Mouse (Mus musculus) lung, adult 2 months (tissue): ENCODE data around the gene Uggt1. TPM values are rescaled to one million over a fixed set of nuclear protein-coding genes. Genes with fewer than 3 reads are reported as not detected.
A peak's percentile ranks its signal among the peaks of the same experiment; 100 is the strongest.

Source experiments
- DNase-seq: peaks from one replicate; pipeline ENCODE4 v3.0.0; 2022
- H3K4me1 ChIP-seq: fragments of 200-500 bp; 2 replicates; pipeline ENCODE4 v1.6.1; 2011; ENCODE audit warnings: low read length; ENCODE audit not compliant: control insufficient read depth, insufficient read depth
- H3K4me3 ChIP-seq: fragments of 200-500 bp; replicated peaks from 2 replicates; pipeline ENCODE3; 2011; ENCODE audit warnings: low read depth, mild to moderate bottlenecking, control low read depth, low read length; ENCODE audit errors: extremely low read depth
- CTCF ChIP-seq: fragments of 200-500 bp; IDR thresholded peaks from 2 replicates; pipeline ENCODE4 v1.5.1; 2011; ENCODE audit warnings: mild to moderate bottlenecking, low read length, control low read depth; ENCODE audit not compliant: insufficient read depth
- POLR2A ChIP-seq: fragments of 200-500 bp; IDR thresholded peaks from 2 replicates; pipeline ENCODE4 v1.6.1; 2011; ENCODE audit warnings: low read depth, mild to moderate bottlenecking, control low read depth, low read length, borderline replicate concordance; ENCODE audit errors: extremely low read depth
- WGBS: fragments of 180-500 bp; shearing (Covaris S2); methylation state at CpG from one replicate; pipeline ENCODE4 v1.1.7; 2018; 5-methylcytosine and 5-hydroxymethylcytosine counted together
- polyA plus RNA-seq: library from polyadenylated mRNA; depleted of rRNA; stranded (reverse); fragments of >200 nt; gene quantifications from 2 replicates; pipeline ENCODE4 v1.2.3, GENCODE M21; 2012

The Uggt1 gene
- polyA plus RNA-seq, 1 experiment = 18.0 TPM

GRCm38 (mm10) chr1:36259281-36259680 is 14.8 kb upstream of the Uggt1 start:
- H3K4me3 ChIP-seq = no peak overlapping the region
- whole genome bisulfite sequencing = 72% methylated on average over 2 of the region's 2 CpGs
- TF ChIP-seq CTCF (no peak), POLR2A (no peak)
- peaks cover 8% of the 10 kb centered on the region for H3K4me1 ChIP-seq
- DNase-seq = no peak

- TF ChIP-seq CTCF = no peak
- DNase-seq = no peak
- no peak overlapping the region for H3K4me3 ChIP-seq
- WGBS = 28% methylated on average over 2 of the region's 2 CpGs
- H3K4me1 ChIP-seq = peaks cover 5% of the 10 kb centered on the region
These were observed 14.1 kb upstream of the Uggt1 start for GRCm38 (mm10) chr1:36258631-36259030.

- H3K4me1 ChIP-seq = peaks cover 5% of the 10 kb centered on the region
- no peak overlapping the region for H3K4me3 ChIP-seq
- TF ChIP-seq CTCF (no peak), POLR2A (no peak)
- 85% methylated on average over 8 of the region's 8 CpGs for WGBS
- no peak for DNase-seq
These were observed 12.8 kb upstream of the Uggt1 start for GRCm38 (mm10) chr1:36257276-36257675.

GRCm38 (mm10) chr1:36255871-36256640 is 11.5 kb upstream of the Uggt1 start:
- 40% methylated on average over 20 of the region's 20 CpGs for whole genome bisulfite sequencing
- no peak for DNase-seq

GRCm38 (mm10) chr1:36254635-36255360 is 10.3 kb upstream of the Uggt1 start:
- Histone ChIP-seq H3K4me1 (peaks cover 5% of the 10 kb centered on the region), H3K4me3 (peak overlapping the region; percentile 26)
- DNase-seq = peak; percentile 49
- TF ChIP-seq POLR2A (no peak), CTCF (peak; percentile 74)
- WGBS = 10% methylated on average over 25 of the region's 25 CpGs

More at GRCm38 (mm10) chr1:36255871-36256640, 11.5 kb upstream of the Uggt1 start:
- Histone ChIP-seq H3K4me1 (peaks cover 5% of the 10 kb centered on the region), H3K4me3 (no peak overlapping the region)
- TF ChIP-seq CTCF = no peak
- no peak for TF ChIP-seq POLR2A

GRCm38 (mm10) chr1:36252791-36253190 is 8.3 kb upstream of the Uggt1 start:
- Histone ChIP-seq H3K4me1 (peaks cover 5% of the 10 kb centered on the region), H3K4me3 (no peak overlapping the region)
- TF ChIP-seq CTCF (peak; percentile 70), POLR2A (no peak)
- 3% methylated on average over 6 of the region's 6 CpGs for WGBS
- DNase-seq = peak; percentile 46

- DNase-seq = no peak
- peaks cover 5% of the 10 kb centered on the region for H3K4me1 ChIP-seq
These were observed 6.9 kb upstream of the Uggt1 start for GRCm38 (mm10) chr1:36251426-36251825.

GRCm38 (mm10) chr1:36246688-36247087 is 2.2 kb upstream of the Uggt1 start:
- DNase-seq = no peak
- TF ChIP-seq CTCF (no peak), POLR2A (no peak)
- Histone ChIP-seq H3K4me3 (no peak overlapping the region), H3K4me1 (peaks cover 9% of the 10 kb centered on the region)
- WGBS = 62% methylated on average over 6 of the region's 6 CpGs

More at GRCm38 (mm10) chr1:36251426-36251825, 6.9 kb upstream of the Uggt1 start:
- no peak overlapping the region for H3K4me3 ChIP-seq
- TF ChIP-seq CTCF (no peak), POLR2A (no peak)
- 26% methylated on average over 9 of the region's 9 CpGs for WGBS

GRCm38 (mm10) chr1:36244828-36245215 is 302 bp upstream of the Uggt1 start:
- no peak for TF ChIP-seq POLR2A
- TF ChIP-seq CTCF = no peak
- no peak for DNase-seq
- WGBS = 73% methylated on average over 4 of the region's 4 CpGs
- H3K4me3 ChIP-seq = no peak overlapping the region
- H3K4me1 ChIP-seq = peaks cover 9% of the 10 kb centered on the region

- DNase-seq = no peak
- WGBS = 2% methylated on average over 21 of the region's 21 CpGs
- no peak for TF ChIP-seq POLR2A
- no peak for TF ChIP-seq CTCF
- peak overlapping the region; percentile 77 for H3K4me3 ChIP-seq
- peaks cover 9% of the 10 kb centered on the region for H3K4me1 ChIP-seq
These were observed 968 bp downstream of the Uggt1 start for GRCm38 (mm10) chr1:36243447-36244057.
